Mouse (Mus musculus) liver, adult 2 months (tissue): ENCODE data around the gene Dok5.

ENCODE experiments used
- CTCF ChIP-seq: fragments of 200-500 bp; IDR thresholded peaks from 2 replicates; pipeline ENCODE4 v1.5.1; 2011; ENCODE audit warnings: low read depth, low read length, control low read depth
- POLR2A ChIP-seq: fragments of 200-500 bp; IDR thresholded peaks from 2 replicates; pipeline ENCODE4 v1.6.1; 2011; ENCODE audit warnings: low read length, control low read depth; ENCODE audit not compliant: insufficient read depth; ENCODE audit errors: extremely low read depth

DNA sequence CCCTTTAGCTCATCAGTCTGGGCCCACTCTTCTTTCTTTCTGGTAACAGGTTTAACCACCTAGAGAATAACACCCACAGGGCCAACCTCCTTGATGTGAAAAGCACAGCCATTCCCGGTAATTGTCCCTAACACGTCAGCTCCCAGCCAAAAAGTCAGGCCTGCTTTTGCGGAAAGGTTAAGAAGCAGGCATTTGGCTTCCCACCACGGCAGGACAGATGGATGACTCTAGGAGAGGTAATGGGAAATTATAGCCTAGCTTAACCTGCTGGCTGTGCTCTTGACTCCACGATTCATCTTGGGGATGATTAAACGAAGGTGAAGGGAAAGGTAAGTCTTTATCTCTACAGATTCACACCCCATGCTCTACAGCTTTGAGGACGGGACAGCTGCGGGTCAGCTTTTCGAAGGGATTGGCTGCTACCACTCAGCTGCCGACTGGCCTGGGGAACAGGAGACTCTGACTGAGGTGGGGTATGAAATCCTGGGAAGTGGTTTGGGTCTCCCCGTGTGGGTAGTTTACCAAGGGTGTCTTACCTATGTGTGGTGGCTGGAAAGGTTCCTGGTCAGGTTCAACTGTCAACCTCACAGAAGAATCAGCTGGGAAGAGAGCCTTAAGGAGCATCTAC, 18.8 kb upstream of the Dok5 start:
- TF ChIP-seq POLR2A: no peak
- no peak for TF ChIP-seq CTCF
